Mouse (Mus musculus): ENCODE data around the gene Atp8b5.

DNA sequence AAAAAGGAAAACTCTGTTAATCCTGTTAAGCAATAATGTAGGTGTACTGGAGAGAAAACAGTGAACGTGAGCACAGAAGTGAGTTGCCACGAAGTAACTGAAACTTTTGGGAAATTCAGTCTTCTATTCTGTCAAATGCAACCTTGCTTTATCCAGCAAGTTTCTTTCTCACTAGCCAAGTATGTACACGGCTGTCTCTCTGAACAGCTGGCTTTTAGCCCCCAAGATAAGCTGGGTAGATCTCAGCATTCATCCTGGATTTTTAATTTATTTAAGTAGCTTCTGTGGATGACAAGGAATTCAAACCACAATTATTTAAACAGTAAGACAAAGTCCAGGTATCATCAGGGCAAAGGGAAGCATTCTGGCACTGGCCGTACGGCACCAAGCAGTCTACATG is 100.3 kb downstream of the Atp8b5 start:
- TF ChIP-seq CTCF (IDR thresholded peaks at IDR 0.05; ENCODE audit: low read depth, low read length): no peak
- no peak for TF ChIP-seq POLR2A (IDR thresholded peaks at IDR 0.05; ENCODE audit: borderline replicate concordance, low read depth, low read length)
